Mouse (Mus musculus): ENCODE measurements around the gene Mlh3. TPM values are rescaled to one million over a fixed set of nuclear protein-coding genes. Genes with fewer than 3 reads are reported as not detected.
"Not testable (repeated sequence)": the region's sequence is repeated elsewhere in the genome, so short reads cannot be mapped to it uniquely, and the experiment has no call there.

Mlh3 gene
- polyA plus RNA-seq, 1 experiment from 2014 or later = 9.5 TPM

DNA sequence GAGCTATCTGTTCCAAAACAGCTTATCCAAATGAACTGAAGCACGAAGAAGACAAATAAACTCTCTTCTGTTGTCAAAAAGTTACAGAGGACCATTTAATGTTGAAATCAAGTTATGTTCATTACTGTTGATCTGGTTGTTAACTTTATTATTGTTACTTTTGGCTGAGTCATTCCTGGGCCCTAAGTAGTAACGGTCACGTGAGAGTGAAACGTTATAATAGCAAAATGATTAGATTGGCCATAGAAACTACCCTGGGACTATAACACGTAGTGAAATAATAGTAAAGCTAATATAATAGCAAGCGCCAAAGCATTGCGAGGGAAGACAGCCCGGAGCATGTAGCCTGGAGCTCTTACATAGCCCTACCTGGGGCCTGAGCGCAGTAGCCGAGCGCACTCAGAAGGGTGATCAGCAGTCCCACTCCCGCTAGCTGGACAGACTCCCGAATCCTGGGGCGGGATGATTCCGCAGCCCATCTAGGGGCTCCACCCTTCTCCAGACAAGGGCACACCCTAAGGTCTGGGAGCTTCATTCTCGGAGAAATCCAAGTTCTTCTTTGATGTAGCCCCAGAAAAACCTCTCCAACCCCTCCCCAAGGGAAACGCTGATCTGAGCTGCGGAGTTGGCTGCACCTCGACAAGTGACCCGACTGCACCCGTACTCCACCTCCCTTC lies 17.5 kb upstream of the Mlh3 start, which contains the start of gene Acyp1:
TSS of gene Acyp1 (minus strand) at position 630 of the 677 bp plus-strand sequence.
- WGBS = 10% methylated on average over 21 of the region's 21 CpGs
- peak; percentile 56 for DNase-seq (ENCODE audit: low spot score)
- Histone ChIP-seq H3K9me3 (ENCODE audit: control insufficient read depth, low read length) (no peaks in the 10 kb centered on the region), H3K4me2 (ENCODE audit: low read depth, severe bottlenecking) (peak within 1 kb of the TSS; percentile 60), H3K4me3 (ENCODE audit: low read depth, low read length) (peak within 1 kb of the TSS; percentile 46), H3K4me1 (ENCODE audit: control insufficient read depth, insufficient read depth, low read length) (peaks cover 7% of the 10 kb centered on the region), H3K9ac (ENCODE audit: low read length) (peak within 1 kb of the TSS; percentile 60), H3K27me3 (ENCODE audit: control insufficient read depth, insufficient read depth, low read length) (no peaks in the 10 kb centered on the region), H3K27ac (replicated peaks; ENCODE audit: low read depth, low read length) (peak within 1 kb of the TSS; percentile 26; the same call in 1 of the 2 replicates), H3K36me3 (ENCODE audit: control insufficient read depth, insufficient read depth, low read length) (no peaks in the 10 kb centered on the region)
- 0 out of 2 replicates have a peak, but pooled peaks have one; percentile 18 for ATAC-seq (ENCODE audit: insufficient number of reproducible peaks, low FRiP score, low TSS enrichment, low read depth)

DNA sequence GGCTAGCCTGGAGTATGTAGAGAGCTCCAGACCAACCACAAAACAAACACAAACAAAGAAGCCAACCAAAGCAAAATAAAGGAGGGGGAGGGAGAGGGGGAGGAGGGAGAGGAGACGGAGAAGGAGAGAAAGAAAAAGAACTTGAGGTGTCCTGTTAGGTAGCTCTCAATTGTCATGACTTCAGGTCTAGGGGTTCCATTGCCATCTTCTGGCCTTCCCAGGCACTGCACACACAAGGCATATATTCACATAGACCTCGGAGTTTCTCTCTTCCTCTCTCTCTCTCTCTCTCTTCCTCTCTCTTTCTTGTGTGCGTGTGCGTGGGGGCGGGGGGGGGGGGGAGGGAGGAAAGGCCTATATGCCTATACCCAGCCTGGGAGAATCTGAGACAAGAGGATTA lies 16.5 kb upstream of the Mlh3 start:
- peaks cover 7% of the 10 kb centered on the region for H3K4me1 ChIP-seq (ENCODE audit: control insufficient read depth, insufficient read depth, low read length)
- ATAC-seq (ENCODE audit: insufficient number of reproducible peaks, low FRiP score, low TSS enrichment, low read depth) = no peak
- no peak overlapping the region for H3K4me3 ChIP-seq (ENCODE audit: low read depth, low read length)
- WGBS = 42% methylated on average over 5 of the region's 5 CpGs
- no peaks in the 10 kb centered on the region for H3K36me3 ChIP-seq (ENCODE audit: control insufficient read depth, insufficient read depth, low read length)
- H3K9ac ChIP-seq (ENCODE audit: low read length) = no peak overlapping the region
- H3K4me2 ChIP-seq (ENCODE audit: low read depth, severe bottlenecking) = no peak overlapping the region
- no peak for DNase-seq (ENCODE audit: low spot score)
- no peaks in the 10 kb centered on the region for H3K9me3 ChIP-seq (ENCODE audit: control insufficient read depth, low read length)
- no peaks in the 10 kb centered on the region for H3K27me3 ChIP-seq (ENCODE audit: control insufficient read depth, insufficient read depth, low read length)
- no peak overlapping the region for H3K27ac ChIP-seq (replicated peaks; ENCODE audit: low read depth, low read length)

DNA sequence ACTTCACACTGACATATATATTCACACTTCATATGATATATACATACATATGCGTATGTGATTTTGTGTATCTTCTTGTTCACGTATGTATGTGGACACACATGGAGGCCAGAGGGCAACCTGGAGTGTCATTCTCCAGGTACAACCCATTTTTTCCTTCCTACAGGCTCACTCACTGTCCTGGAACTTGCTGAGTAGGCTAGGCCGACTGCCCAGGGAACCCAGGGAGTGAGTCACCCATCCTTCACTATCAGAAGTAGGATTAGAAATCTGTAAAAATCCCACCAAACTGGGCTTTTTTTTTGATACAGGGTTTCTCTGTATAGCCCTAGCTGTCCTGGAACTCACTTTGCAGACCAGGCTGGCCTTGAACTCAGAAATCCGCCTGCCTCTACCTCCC lies 14.6 kb upstream of the Mlh3 start:
- Histone ChIP-seq H3K9ac (ENCODE audit: low read length) (no peak overlapping the region), H3K27ac (replicated peaks; ENCODE audit: low read depth, low read length) (no peak overlapping the region), H3K4me3 (ENCODE audit: low read depth, low read length) (no peak overlapping the region), H3K36me3 (ENCODE audit: control insufficient read depth, insufficient read depth, low read length) (no peaks in the 10 kb centered on the region), H3K4me2 (ENCODE audit: low read depth, severe bottlenecking) (no peak overlapping the region), H3K27me3 (ENCODE audit: control insufficient read depth, insufficient read depth, low read length) (no peaks in the 10 kb centered on the region), H3K4me1 (ENCODE audit: control insufficient read depth, insufficient read depth, low read length) (peaks cover 7% of the 10 kb centered on the region), H3K9me3 (ENCODE audit: control insufficient read depth, low read length) (no peaks in the 10 kb centered on the region)
- DNase-seq (ENCODE audit: low spot score) (no peak), ATAC-seq (ENCODE audit: insufficient number of reproducible peaks, low FRiP score, low TSS enrichment, low read depth) (no peak)
- 85% methylated on average over 4 of the region's 4 CpGs for WGBS

DNA sequence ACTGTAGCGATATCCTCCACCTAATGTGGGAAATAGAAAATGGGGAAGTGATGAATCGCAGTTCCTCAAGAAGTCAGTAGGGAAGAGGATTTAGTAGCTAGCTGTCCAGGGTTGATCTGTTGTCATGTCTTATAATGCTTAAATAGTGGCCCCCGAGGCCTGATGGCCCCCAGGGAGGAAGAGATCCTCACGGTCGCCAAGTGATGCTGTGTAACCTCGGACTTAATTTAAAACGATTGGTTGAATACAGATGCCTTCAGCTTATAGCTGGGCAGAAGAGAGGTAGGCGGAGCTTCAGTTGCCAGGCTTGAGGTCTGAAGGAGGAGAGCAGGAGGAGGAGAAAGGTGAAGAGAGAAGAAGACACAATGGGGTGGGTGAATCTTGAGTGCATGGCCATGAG lies 13.9 kb upstream of the Mlh3 start:
- H3K27ac ChIP-seq (replicated peaks; ENCODE audit: low read depth, low read length) = no peak overlapping the region
- no peaks in the 10 kb centered on the region for H3K27me3 ChIP-seq (ENCODE audit: control insufficient read depth, insufficient read depth, low read length)
- H3K36me3 ChIP-seq (ENCODE audit: control insufficient read depth, insufficient read depth, low read length) = no peaks in the 10 kb centered on the region
- no peak overlapping the region for H3K4me3 ChIP-seq (ENCODE audit: low read depth, low read length)
- H3K4me1 ChIP-seq (ENCODE audit: control insufficient read depth, insufficient read depth, low read length) = peaks cover 10% of the 10 kb centered on the region
- WGBS = 72% methylated on average over 8 of the region's 8 CpGs
- H3K9ac ChIP-seq (ENCODE audit: low read length) = no peak overlapping the region
- no peak overlapping the region for H3K4me2 ChIP-seq (ENCODE audit: low read depth, severe bottlenecking)
- no peak for ATAC-seq (ENCODE audit: insufficient number of reproducible peaks, low FRiP score, low TSS enrichment, low read depth)
- DNase-seq (ENCODE audit: low spot score) = no peak
- no peaks in the 10 kb centered on the region for H3K9me3 ChIP-seq (ENCODE audit: control insufficient read depth, low read length)

DNA sequence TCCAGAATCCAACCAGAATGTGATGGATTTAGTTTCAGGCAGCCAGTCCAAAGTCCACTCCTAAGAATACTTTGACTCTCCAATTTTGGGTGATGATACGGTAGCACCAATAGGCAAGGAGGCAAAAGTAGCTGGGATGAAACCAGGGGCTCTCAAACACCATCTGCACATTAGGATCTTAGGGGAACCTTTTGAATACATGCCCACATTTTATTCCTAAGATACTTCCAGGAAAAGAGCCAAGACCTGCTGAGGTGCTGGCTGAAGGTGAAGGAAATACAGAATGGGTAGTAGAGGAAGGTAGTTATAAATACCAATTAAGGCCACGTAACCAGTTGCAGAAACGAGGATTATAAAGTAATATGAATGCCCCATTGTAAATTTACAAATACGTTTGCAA lies 11.4 kb upstream of the Mlh3 start:
- not testable (repeated sequence) for H3K4me1 ChIP-seq (ENCODE audit: control insufficient read depth, insufficient read depth, low read length); H3K9ac ChIP-seq (ENCODE audit: low read length); H3K27ac ChIP-seq (replicated peaks; ENCODE audit: low read depth, low read length); H3K4me2 ChIP-seq (ENCODE audit: low read depth, severe bottlenecking); H3K9me3 ChIP-seq (ENCODE audit: control insufficient read depth, low read length); H3K4me3 ChIP-seq (ENCODE audit: low read depth, low read length); H3K36me3 ChIP-seq (ENCODE audit: control insufficient read depth, insufficient read depth, low read length); H3K27me3 ChIP-seq (ENCODE audit: control insufficient read depth, insufficient read depth, low read length); DNase-seq (ENCODE audit: low spot score); ATAC-seq (ENCODE audit: insufficient number of reproducible peaks, low FRiP score, low TSS enrichment, low read depth)
- WGBS = 97% methylated on average over 1 of the region's 4 CpGs

DNA sequence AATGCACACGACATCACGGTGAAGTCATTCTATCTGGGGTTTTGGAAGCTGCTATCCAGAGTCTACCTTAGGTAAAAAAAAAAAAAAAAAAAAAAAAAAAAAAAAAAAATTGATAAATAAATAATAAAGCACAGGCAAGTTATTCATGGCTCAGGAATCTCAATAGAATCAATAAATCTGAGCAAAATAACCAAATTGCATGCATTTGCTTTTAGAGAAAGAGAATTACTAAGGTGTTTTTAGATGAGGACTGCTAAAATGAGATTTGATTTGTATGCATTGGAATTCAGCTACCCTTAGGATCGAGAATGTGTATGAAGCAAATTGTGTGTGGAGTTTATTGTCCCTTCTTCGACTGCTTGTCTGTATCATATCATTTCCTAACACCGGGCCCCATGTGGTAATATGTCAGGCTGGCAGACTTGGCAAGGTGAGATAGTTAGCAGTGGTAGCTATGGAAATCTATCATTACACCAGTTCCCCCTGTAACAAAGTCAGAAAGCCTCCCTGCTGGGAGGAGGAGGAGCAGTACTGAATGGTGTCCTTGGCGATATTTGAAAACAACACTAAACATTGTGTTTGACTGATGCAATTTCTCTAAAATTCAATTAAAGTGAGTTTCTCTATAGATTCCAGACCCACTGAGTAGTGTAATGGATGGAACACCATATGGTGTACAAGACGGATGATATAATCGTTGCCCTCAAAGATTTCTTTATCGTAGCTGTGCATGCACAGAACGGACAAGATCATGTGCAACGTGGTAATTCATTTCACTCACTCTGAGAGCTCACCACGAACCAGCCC lies 10.6 kb upstream of the Mlh3 start:
- Histone ChIP-seq H3K9ac (ENCODE audit: low read length) (no peak overlapping the region), H3K4me1 (ENCODE audit: control insufficient read depth, insufficient read depth, low read length) (peaks cover 3% of the 10 kb centered on the region; the same call in 1 of the 2 replicates), H3K36me3 (ENCODE audit: control insufficient read depth, insufficient read depth, low read length) (no peaks in the 10 kb centered on the region), H3K4me3 (ENCODE audit: low read depth, low read length) (no peak overlapping the region), H3K27me3 (ENCODE audit: control insufficient read depth, insufficient read depth, low read length) (no peaks in the 10 kb centered on the region), H3K27ac (replicated peaks; ENCODE audit: low read depth, low read length) (no peak overlapping the region), H3K9me3 (ENCODE audit: control insufficient read depth, low read length) (no peaks in the 10 kb centered on the region), H3K4me2 (ENCODE audit: low read depth, severe bottlenecking) (peak overlapping the region; percentile 87)
- 73% methylated on average over 12 of the region's 12 CpGs for WGBS
- DNase-seq (ENCODE audit: low spot score) (no peak), ATAC-seq (ENCODE audit: insufficient number of reproducible peaks, low FRiP score, low TSS enrichment, low read depth) (0 out of 2 replicates have a peak, but pooled peaks have one; percentile 2)

DNA sequence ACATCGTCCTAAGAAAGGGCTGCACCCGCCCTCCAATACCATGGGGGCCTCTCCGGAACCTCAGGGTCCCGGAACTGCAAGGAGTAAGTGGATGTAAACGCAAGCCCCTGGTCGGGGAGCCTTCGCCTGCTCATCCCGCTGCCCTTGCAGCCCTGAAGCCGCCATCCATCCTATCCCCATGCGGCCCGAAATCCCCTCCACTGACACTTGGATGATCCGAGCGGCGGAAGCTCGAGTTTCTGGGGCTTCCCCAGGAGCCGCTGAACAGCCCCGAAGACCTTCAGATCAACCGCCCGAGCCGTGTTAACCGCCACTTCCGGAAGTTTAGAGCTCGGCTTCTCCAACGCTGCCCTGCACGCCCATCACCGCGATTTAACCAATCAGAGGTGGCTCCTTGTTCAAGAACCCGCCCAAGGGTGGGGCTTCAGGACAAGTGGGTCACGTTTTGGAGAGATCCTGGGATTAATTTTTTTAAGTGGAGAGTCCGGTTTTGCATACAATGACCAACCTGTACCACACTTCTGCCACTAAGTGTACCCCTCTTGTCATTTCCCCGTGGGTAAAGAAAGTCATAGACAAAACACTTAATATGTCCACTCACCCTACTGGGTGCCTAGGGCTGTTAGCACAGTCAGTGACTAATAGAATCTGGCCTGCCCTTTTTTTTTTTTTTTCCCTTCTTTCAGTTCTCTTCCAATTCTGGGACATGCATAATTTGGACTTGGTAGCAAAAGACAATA lies 9.9 kb upstream of the Mlh3 start:
- Histone ChIP-seq H3K9me3 (ENCODE audit: control insufficient read depth, low read length) (no peaks in the 10 kb centered on the region), H3K9ac (ENCODE audit: low read length) (peak overlapping the region; percentile 88), H3K27ac (replicated peaks; ENCODE audit: low read depth, low read length) (no peak overlapping the region), H3K36me3 (ENCODE audit: control insufficient read depth, insufficient read depth, low read length) (no peaks in the 10 kb centered on the region), H3K4me2 (ENCODE audit: low read depth, severe bottlenecking) (peak overlapping the region; percentile 87), H3K4me3 (ENCODE audit: low read depth, low read length) (peak overlapping the region; percentile 72), H3K27me3 (ENCODE audit: control insufficient read depth, insufficient read depth, low read length) (no peaks in the 10 kb centered on the region), H3K4me1 (ENCODE audit: control insufficient read depth, insufficient read depth, low read length) (peaks cover 3% of the 10 kb centered on the region; the same call in 1 of the 2 replicates)
- peak; percentile 93 for ATAC-seq (ENCODE audit: insufficient number of reproducible peaks, low FRiP score, low TSS enrichment, low read depth)
- DNase-seq (ENCODE audit: low spot score) = peak; percentile 98
- WGBS = under 1% methylated on average over 31 of the region's 31 CpGs

Measured in limb, embryonic 11.5 days (tissue).